Mouse (Mus musculus) small intestine, adult 2 months (tissue): ENCODE measurements around the gene Gcdh. TPM values are rescaled to one million over a fixed set of nuclear protein-coding genes. Genes with fewer than 3 reads are reported as not detected.

Source experiments
- H3K27ac ChIP-seq: fragments of 200-500 bp; 2 replicates; pipeline ENCODE4 v1.5.1; 2012; ENCODE audit warnings: low read depth, low read length, control low read depth, inconsistent platforms; ENCODE audit not compliant: insufficient read depth
- H3K27me3 ChIP-seq: fragments of 200-500 bp; 2 replicates; pipeline ENCODE4 v1.6.1; 2012; ENCODE audit warnings: mild to moderate bottlenecking, moderate library complexity, low read length, inconsistent platforms; ENCODE audit not compliant: control insufficient read depth, insufficient read depth
- H3K36me3 ChIP-seq: fragments of 200-500 bp; 2 replicates; pipeline ENCODE4 v1.6.1; 2012; ENCODE audit warnings: mild to moderate bottlenecking, low read length, control low read depth, inconsistent platforms; ENCODE audit not compliant: control insufficient read depth, insufficient read depth
- H3K4me1 ChIP-seq: fragments of 200-500 bp; 2 replicates; pipeline ENCODE4 v1.6.1; 2012; ENCODE audit warnings: low read length, inconsistent platforms, mixed read lengths; ENCODE audit not compliant: control insufficient read depth, insufficient read depth, insufficient read length
- H3K4me3 ChIP-seq: fragments of 200-500 bp; 2 replicates; pipeline ENCODE4 v1.5.1; 2012; ENCODE audit warnings: low read depth, mild to moderate bottlenecking, control low read depth, inconsistent platforms, low read length, moderate library complexity
- CTCF ChIP-seq: fragments of 200-500 bp; IDR thresholded peaks from 2 replicates; pipeline ENCODE4 v1.5.1; 2012; ENCODE audit warnings: low read depth, mild to moderate bottlenecking, control low read depth, inconsistent platforms, low read length, moderate library complexity, mixed read lengths; ENCODE audit not compliant: insufficient replicate concordance, insufficient read length; ENCODE audit errors: extremely low read depth
- POLR2A ChIP-seq: fragments of 200-500 bp; IDR thresholded peaks from 2 replicates; pipeline ENCODE4 v1.6.1; 2012; ENCODE audit warnings: low read depth, mild to moderate bottlenecking, control low read depth, inconsistent platforms, low read length, moderate library complexity
- WGBS: fragments of 180-500 bp; shearing (Covaris S2); methylation state at CpG from one replicate; pipeline ENCODE4 v1.1.7; 2018; 5-methylcytosine and 5-hydroxymethylcytosine counted together
- polyA plus RNA-seq: library from polyadenylated mRNA; depleted of rRNA; stranded (reverse); fragments of >200 nt; gene quantifications from 2 replicates; pipeline ENCODE4 v1.2.3, GENCODE M21; 2012

Gcdh gene
- polyA plus RNA-seq, 1 experiment: 53.2 TPM

- no peak overlapping the region for H3K4me3 ChIP-seq
- no peak for TF ChIP-seq CTCF
- no peak for TF ChIP-seq POLR2A
- H3K27ac ChIP-seq: no peak overlapping the region
- H3K27me3 ChIP-seq: no peaks in the 10 kb centered on the region
- H3K36me3 ChIP-seq: peaks cover 24% of the 10 kb centered on the region
- peaks cover 4% of the 10 kb centered on the region; the same call in 1 of the 2 replicates for H3K4me1 ChIP-seq
- WGBS: 79% methylated on average over 1 of the region's 1 CpGs
These were observed 4.6 kb downstream of the Gcdh start for GRCm38 (mm10) chr8:84889141-84889540.

DNA sequence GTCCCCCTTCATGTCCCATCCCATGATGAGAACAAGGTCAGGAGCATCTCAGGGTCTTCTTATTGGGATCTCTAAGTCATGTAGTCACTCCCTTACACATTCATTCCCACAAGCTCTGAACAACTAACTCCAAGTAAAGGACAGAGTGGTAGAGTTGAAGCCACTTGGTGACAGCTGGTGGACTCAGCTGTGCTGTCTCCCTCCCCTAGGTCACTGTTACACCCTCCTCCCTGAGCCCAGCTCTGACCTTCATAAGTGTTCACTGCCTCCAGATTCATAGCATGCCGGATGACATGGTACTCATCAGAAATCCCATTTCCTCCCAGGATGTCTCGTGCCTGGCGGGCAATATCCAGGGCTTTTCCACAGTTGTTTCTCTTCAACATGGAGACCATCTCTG is 5.4 kb downstream of the Gcdh start:
- no peak for TF ChIP-seq POLR2A
- TF ChIP-seq CTCF: no peak
- no peak overlapping the region for H3K27ac ChIP-seq
- H3K36me3 ChIP-seq: peaks cover 24% of the 10 kb centered on the region
- H3K27me3 ChIP-seq: no peaks in the 10 kb centered on the region
- 93% methylated on average over 3 of the region's 3 CpGs for WGBS
- peaks cover 4% of the 10 kb centered on the region; the same call in 1 of the 2 replicates for H3K4me1 ChIP-seq
- H3K4me3 ChIP-seq: no peak overlapping the region

GRCm38 (mm10) chr8:84884728-84885127 is 9.0 kb downstream of the Gcdh start:
- whole genome bisulfite sequencing: 89% methylated on average over 4 of the region's 4 CpGs
- no peak overlapping the region for H3K27ac ChIP-seq
- H3K4me3 ChIP-seq: no peak overlapping the region
- peaks cover 22% of the 10 kb centered on the region for H3K36me3 ChIP-seq
- no peaks in the 10 kb centered on the region for H3K27me3 ChIP-seq
- H3K4me1 ChIP-seq: no peaks in the 10 kb centered on the region
- TF ChIP-seq POLR2A: no peak
- no peak for TF ChIP-seq CTCF

DNA sequence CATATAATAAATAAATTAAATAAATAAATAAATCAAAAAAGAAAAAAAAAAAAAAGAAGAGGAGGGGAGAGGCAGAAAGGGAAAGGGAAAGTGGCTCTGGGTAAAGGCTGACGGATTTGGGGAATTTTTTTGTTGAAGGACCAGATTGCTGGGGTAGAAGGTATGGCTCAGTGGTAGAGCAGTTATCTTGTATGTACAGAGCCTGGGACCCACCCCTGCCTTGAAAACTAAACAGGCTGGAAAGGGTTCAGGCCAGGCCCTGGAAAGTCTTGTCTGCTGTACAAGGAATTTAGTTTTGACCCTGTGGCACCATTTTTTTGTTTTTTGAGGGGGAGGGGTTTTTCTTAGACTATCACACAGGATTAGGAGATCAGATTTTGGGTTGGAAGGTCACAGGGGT is 14.8 kb downstream of the Gcdh start:
- TF ChIP-seq POLR2A (no peak), CTCF (no peak)
- H3K4me3 ChIP-seq: no peak overlapping the region
- no peaks in the 10 kb centered on the region for H3K27me3 ChIP-seq
- no peaks in the 10 kb centered on the region for H3K4me1 ChIP-seq
- WGBS: 74% methylated on average over 1 of the region's 1 CpGs
- H3K27ac ChIP-seq: no peak overlapping the region
- H3K36me3 ChIP-seq: no peaks in the 10 kb centered on the region

DNA sequence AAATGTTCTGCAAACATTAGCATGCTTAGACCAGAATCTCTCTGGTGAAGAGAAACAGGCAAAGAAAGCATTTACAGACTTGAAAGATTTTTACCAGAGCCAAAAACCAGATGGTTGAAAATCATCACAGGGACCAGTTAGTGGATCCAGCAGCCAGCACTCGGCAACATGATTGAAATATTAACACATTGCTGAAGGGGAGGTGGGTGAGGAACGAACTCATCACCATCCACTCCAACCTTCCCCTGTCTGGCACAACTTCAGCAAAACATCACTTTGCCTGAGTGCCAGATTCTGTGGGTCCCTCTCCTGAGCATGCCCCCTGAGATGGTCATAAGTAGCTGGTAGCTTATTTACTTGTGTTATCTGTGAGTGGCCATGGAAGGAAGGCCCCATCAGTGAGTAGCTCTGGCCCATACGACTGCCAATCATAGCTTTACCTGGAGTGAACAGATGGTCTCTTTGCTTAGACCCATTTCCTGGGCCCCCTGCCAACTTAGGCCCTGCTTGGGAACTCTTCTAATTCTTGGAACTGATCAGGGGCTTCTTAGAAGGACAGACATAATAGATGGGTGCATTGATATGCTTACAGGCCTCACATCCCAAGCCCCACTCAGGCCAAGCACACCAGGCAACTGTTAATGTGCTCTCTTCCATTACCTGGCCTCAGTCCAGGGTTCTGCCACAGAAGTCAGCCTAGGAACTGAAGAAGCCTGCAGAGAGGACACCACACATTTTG is 16.3 kb downstream of the Gcdh start:
- Histone ChIP-seq H3K27me3 (no peaks in the 10 kb centered on the region), H3K4me3 (no peak overlapping the region), H3K4me1 (peaks cover 4% of the 10 kb centered on the region), H3K36me3 (no peaks in the 10 kb centered on the region), H3K27ac (no peak overlapping the region)
- no peak for TF ChIP-seq CTCF
- 76% methylated on average over 3 of the region's 3 CpGs for WGBS

- Histone ChIP-seq H3K4me1 (peaks cover 8% of the 10 kb centered on the region), H3K27ac (no peak overlapping the region), H3K4me3 (no peak overlapping the region), H3K36me3 (no peaks in the 10 kb centered on the region), H3K27me3 (no peaks in the 10 kb centered on the region)
- TF ChIP-seq POLR2A (no peak), CTCF (no peak)
- 89% methylated on average over 3 of the region's 3 CpGs for WGBS
These were observed 19.4 kb downstream of the Gcdh start for GRCm38 (mm10) chr8:84874339-84874738.

GRCm38 (mm10) chr8:84873016-84873415 is 20.7 kb downstream of the Gcdh start:
- peaks cover 9% of the 10 kb centered on the region for H3K36me3 ChIP-seq
- H3K4me1 ChIP-seq: peaks cover 8% of the 10 kb centered on the region
- H3K27ac ChIP-seq: no peak overlapping the region
- WGBS: 83% methylated on average over 4 of the region's 4 CpGs
- TF ChIP-seq CTCF: no peak
- TF ChIP-seq POLR2A: no peak
- no peaks in the 10 kb centered on the region for H3K27me3 ChIP-seq
- H3K4me3 ChIP-seq: peak overlapping the region; percentile 67

DNA sequence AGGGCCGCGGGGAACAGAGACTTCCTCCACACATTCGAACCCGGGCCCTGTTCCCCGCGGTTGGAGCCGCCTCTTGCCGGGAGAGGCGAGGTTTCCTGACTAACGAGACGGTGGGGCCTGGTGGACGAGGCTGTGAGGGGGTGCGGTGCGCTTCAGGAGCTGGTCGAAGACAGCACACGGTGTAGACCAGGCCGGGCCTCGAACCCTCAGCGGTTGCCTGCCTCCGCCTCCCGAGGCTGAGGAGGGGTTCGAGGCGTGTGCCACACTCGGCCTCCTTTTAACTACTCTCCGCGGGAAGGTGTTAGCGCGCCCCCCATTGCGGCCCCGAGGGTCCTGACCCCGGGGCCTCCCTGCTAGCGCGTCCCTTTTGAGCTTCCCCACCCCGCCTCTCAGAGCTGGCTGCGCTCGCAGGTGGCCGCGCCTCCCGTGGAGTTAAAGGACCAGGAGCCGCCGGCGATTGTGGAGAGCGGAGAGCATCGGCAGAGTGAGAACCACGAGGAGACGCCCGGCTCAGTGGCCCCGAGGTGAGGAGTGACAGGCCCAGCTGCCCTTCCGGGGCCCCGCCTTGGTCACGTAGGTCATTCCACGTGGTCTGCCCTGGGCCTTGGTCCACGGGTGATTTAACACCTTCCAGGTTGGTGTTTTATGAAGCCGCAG is 21.3 kb downstream of the Gcdh start:
- Histone ChIP-seq H3K4me3 (peak overlapping the region; percentile 67), H3K36me3 (peaks cover 15% of the 10 kb centered on the region), H3K27me3 (no peaks in the 10 kb centered on the region), H3K4me1 (peaks cover 8% of the 10 kb centered on the region), H3K27ac (no peak overlapping the region)
- WGBS: 2% methylated on average over 54 of the region's 54 CpGs
- TF ChIP-seq POLR2A (no peak; the same call in 1 of the 2 replicates), CTCF (no peak)
